Mouse (Mus musculus) skeletal muscle tissue, adult 2 months (tissue): ENCODE data around the gene Tmem132d.

Experiments
- DNase-seq: peaks from one replicate; pipeline ENCODE4 v3.0.0-alpha.2; 2012; ENCODE audit warnings: low read depth, low spot score

Gene Tmem132d

DNA sequence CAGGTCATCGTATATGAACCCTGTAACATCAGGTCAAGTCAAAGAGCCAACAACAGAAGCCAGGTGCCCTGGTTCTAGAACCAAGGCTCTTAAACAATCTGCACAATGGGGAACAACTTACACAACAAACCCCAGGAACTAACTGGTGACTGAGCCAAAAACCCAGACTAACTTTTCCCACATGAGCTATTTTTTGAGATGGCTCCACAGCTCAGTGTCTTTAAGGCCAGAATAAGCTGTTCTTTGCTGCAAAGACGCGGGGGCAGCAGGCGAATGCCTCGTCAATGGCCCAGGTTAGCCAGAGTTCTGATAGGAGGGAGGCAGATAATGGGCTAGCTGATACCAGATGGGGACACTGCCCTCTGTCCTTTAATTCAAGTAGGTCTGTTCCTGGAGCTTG is 221.8 kb downstream of the Tmem132d start:
- DNase-seq: no peak

DNA sequence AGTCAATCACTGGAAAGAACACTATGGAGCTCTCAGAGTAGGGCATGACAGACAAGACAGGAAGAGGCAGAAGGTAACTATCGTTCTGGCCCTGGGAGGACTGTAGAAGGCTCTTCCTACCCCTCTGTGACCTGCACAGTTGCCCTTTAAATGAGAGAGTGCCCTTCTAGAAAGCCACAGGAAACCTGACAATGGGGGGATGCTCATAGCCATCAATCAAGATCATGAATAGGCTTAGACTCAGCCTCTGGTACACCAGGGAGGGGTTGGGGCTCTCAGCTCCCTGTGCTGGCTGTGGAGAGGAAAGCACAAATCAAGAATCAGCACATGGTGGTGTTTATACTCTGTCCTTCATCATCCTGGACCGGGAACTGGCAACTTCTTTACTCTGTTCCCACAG is 227.2 kb downstream of the Tmem132d start:
- DNase-seq: no peak

DNA sequence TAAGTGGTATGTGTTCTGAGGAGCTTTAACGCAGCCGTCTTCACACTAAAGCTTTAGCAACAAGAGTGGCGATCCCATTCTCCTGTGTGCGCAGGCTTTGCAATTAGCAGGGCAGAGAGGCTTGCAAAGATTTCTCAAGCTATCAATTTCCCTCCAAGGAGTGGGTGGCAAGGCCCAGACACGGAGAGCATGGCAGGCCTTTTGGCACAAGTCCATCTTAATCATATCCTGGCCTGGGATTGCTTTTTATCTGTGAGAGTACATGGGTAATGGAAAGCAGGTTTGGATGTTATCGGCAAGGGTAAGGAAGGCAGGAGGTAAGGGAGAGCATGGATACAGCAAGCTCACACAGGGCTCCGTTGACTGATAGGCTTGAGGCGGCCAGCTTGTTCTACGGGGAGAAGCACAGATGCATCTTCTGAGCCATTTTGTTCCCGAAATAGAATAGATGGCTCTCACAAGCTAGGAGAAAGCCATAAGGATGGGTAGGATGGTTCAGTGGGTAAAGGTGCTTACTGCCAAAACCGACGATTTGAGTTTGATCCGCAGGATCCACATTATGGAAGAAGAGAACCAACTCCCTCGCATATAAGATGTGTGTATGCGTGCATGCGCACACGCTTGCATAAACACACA is 228.1 kb downstream of the Tmem132d start:
- no peak for DNase-seq

DNA sequence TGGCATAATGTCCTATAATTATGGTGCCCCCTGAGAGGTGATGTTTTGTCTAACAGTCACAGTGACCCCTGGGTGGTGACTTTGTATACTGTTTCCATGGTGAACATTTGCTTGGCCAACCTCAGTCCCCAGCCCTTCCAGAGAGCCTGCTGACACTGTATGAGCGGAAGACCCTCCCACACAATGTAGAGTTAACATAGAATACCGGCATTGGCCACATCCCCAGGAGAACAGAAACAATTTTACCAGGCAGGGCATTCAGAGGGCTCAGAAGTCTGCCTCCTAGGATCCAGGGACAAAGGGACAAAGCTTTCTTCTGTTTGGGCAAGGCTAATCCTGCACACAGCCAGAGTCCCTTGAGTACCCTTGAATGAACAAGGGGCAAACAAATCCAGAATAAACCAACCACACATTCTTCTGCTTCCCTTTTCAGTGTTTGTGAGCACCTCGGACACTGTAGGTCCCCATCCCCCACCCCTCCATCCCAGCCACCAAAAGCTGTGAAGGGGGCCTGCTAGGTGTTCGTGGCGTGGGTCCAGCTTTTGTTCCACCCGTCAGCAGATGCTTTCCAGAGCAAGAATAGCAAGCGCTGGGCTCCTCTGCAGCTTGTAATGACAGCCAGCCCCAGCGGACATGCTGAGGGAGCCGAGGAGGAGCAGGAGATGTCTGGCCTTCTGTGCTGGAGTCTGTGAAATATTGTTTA is 228.8 kb downstream of the Tmem132d start:
- DNase-seq: no peak

DNA sequence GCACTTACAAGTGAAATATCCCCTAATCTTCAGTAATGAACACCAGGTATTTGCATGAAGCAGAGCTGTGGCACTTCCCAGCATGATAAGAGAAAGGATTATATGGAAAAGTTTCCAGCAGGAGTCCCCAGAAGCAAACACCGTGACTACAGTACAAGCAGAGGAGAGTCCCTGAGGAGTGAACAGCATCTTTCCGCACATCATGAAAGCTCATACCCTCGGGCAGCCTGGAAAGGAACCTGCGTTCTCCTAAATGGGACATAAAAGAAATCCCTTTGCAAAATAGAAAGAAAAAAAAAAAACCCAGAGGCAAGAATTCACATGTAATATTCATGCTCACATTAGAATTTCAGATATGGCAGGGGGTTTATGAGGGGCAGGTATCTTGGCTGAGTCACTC is 238.8 kb downstream of the Tmem132d start:
- no peak for DNase-seq

DNA sequence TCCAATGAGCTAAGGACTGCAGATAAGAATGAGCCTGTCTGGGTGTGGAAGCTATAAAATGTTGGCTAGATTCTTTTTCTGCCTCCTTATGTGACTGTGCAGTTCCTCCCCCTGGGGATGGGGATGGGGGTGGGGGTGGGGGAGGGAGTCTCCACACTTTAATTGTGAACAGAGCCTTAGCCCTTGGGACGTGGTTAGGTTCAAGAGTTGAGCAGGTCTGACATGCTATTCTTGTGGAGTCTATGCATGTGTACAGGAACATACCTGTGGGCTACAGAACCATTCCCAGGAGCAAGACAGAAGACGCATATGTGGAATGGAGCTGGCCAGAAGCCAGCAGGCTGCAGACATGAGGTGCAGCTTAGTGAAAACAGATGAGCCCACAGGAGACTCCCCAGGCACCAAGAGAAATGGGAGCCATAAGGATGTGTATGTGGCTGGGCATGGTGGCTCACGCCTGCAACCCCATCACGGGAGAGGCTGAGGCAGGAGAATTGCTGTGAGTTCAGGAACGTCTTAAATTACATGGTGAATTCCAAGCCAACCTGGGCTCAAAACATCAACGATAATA is 240.3 kb downstream of the Tmem132d start:
- no peak for DNase-seq

DNA sequence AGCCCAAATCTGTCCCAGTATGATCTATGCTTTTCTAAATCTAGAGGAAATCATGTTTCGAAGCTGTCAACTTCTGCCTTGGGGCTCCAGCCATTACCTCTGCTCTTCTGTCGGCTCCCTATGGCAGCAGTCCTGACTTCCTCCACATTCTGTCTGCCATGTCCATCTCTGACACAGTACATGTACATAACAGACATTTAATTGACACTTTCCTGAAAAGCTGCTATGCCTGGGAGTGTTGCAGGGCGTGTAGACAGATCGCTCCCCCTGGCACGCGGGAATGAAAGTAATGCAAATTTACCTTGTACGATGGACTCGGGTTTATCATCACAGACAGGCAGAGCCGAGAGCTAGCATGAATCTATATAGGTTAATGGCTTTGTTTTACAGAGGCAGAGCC is 241.2 kb downstream of the Tmem132d start:
- DNase-seq: no peak

DNA sequence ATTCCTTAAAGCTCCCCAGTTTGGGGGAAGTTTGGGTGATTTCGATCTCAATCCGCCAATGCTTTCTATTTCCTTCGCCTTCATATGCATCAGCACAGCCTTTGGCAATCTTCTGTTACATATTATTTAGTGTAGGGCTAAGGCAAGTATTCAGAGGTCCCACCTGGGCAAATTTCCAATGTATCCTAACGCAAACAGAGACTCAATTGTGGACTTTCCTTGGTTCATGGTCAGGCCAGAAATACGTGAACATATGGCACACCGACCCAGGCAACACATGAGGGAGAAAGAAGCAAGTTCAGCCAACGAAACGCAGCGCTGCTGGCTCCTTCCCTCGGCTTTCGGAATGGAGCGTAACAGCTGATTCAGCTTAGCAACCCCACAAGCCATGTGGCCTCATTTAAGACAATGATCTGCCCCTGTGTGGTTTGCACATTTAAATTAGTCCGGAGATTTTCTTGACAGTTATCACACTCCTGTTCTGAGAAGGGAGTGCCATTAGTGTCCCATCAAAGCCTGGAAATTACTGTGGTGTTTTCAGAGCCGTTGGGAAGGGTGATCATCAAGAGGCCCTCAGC is 242.5 kb downstream of the Tmem132d start:
- DNase-seq: no peak

DNA sequence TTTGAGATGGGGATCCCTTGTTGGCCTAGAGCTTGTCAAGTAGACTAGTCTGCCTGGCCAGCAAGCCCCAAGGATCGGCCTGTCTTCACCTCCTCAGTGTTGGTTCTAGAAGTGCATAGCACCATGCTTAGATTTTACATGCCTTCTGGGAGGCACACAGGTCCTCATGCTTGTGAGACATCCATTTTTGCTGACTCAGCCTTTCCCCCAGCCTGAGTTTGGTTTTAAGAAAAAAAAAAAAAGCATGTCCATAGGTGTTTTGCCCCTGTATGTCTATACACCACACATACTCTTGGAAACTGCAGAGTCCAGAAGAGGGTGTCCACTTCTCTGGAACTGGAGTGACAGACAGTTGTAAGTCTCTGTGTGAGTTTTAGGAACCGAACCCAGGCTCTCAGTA is 256.6 kb downstream of the Tmem132d start:
- DNase-seq: no peak

DNA sequence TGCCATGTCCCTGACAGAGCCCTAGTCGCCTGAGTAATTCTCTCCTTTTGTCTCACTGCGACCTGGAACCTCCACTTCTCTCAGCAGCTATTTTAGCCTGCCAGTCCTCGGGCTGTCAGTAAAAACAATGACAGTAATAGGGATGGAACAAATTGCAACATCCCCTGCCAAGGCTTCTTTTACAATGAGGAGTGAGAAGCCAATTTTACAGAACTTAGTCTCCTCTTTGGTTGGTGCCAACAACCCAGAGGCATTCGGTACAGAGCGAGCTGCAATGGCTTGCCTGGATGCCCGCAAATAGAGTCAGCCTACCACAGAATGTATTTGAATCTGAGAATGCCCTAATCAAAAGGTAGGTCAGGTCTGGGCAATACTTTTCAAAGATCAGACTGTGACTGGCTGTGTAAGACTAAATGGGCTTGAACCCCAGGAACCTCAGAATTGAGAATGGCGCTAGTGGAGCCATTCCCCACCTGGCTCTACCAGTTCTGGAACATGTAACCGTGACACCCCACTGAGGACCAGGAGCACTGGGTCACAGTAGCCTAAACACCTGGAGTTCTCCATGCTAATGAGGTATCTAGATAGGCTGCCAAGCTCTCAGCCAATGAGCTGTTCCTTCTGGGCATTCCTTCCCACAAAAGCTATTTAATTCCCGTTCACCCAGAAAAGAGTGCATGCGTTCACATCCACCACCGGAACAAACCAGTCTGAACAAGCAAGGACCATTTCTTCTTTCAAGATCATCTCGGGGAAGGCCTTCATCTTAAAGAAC is 273.8 kb downstream of the Tmem132d start:
- DNase-seq: no peak

DNA sequence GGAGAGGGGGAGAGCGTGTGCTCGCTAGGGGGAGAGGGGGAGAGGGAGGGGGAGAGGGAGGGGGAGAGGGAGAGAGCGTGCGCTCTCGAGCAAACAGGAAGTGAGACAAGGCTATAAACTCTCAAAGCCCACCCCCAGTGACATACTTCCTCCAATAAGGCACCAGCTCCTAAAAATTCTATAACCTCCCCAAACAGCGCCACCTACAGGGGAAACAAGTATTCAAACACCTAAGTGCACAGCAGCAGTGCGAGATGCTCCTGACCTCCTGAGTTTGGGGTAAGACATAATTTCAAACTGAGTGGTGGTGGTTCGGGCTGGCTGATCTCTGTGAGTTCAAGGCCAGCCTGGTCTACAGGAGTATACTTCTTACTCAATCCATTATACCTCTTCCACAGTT is 281.4 kb downstream of the Tmem132d start:
- DNase-seq: no peak

DNA sequence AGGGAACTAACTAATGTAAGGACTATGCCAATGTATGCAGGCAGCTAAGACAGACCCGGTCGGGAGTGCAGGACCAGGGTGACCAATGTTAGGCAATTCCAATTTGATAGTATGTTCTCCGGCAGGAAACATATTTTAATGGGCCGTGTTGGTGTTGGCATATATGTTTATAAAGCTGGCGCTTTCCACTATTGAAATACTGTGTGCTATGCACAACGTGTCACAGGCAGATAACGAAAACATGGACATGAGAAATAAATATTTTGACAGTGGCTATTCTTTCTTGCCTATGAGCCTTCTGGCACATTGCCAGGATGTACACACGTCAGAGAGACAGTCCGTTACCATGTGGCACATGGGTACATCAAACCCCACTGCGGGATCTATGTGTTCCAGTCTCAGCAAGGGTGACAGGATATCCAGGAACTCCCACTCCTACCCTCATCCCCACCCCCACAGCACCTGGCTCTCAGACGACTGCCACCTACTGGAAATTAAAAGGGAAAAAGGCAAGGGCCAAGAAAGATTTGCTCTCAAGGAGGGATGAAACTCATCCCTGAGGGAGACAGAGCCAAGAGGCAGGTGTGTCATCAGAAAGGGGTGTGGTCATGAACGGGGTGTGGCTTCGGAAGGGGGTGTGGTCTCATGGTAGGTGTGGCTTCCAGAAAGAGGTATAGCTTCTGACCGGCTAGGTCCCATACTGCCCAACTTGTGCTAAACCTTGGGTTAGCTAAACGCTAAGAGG is 285.8 kb downstream of the Tmem132d start:
- no peak for DNase-seq

DNA sequence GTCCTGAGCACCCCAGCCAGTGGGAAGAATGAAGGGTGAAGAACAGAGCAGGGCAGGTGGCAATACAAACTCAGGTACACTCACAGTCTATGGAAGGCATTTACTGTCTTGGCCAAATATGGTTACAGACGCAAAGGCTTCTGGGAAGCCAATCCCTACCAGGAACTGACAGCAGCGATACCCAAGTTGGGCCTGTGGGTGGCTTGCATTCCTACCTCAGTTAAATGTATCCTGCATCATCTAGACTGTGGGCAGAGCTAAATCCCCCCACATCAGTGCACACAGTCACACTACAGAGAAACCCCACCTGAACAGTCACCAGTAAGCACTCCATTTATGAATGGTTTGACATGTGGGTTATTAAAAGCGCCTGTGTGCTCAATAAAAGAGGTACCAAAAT is 288.1 kb downstream of the Tmem132d start:
- no peak for DNase-seq

DNA sequence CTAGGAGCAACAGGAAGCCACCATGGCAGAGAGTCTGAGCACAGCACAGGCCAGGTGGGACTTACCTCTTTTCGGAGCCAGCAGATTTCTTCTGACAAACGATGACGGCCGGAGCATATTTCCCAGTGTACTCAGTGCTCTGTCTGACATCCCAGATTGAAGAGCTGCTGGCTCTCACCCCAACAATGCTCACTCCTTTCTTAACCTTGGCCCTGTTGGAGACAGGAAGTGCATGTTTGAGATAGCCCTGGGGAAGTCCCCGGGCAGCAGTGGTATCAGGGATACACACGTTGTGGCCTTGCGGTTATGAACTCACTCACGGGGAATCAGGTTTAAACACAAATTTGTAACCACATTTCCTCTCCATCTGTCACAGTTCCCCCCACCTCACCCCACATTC is 296.1 kb downstream of the Tmem132d start:
- DNase-seq: no peak

DNA sequence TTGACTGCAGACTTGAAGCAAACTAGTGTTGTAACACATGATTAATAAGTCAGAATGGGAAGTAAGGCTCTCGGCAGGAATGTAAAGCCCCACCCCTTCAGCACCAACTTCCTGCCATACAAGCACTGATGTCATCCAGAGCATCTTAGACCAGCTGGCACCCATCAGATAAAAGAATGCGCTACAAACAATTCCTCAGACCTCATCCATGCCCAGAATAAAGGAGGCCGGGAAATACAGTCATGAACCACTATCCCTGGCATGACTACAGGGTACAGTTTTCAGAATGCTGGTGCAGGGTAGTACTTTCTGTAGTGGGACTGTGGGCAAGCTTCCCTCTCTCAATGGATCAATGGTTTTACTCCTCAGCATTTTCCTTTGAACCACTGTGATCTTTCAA is 310.2 kb downstream of the Tmem132d start:
- DNase-seq: no peak

DNA sequence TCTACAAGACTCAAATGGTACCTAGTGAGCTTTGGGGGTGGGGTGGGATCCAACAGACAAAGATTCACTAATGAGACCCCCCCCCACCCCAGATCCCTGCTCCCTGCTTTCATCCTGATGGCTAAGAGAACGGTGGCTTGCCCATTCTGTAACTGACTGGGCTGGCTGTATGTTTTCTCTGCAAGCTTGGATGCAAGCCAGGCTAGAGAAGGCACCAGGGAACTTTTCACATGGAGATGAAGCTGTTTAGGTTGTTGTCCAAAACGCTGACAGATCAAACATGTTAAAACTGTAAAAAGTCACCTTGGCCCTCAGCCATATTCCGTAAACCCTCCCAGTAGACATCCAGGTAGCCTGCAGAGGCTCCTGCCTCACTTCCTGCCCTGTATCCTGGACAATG is 313.7 kb downstream of the Tmem132d start:
- DNase-seq: no peak

DNA sequence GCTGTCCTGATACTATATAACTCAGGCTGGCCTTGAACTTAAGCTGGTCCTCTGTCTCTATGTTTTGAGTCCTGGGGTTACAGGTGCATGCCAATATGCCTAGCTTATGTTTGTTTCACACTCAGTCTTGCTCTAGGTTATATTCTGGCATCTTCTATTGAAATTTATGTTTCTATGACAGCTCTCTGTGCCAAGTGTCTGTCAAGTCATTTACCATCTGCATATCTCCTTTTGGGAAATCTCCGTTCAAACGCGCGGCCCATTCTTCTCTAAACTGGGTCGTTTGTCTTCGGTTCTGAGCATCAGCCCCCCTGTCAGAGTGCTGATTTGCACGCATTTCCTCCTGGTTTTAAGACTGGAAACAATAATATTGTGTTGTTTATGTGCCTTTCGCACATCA is 319.8 kb downstream of the Tmem132d start:
- no peak for DNase-seq

DNA sequence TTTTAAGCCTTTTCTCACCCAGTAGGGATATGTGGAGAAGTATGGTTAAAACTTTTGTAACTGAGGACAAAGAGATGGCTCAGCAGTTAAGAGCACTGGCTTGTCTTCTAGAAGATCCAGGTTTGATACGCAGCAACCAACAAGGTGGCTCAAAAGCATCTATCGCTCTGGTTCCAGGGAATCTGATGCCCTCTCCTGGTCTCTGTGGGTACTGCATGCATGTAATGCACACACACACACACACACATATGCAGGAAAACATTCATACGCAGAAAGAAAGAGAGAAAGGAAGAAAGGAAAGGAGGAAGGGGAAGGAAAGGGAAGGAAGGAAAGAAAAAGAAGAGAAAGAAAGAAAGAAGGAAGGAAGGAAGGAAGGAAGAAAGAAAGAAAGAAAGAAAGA is 320.4 kb downstream of the Tmem132d start:
- DNase-seq: no peak

DNA sequence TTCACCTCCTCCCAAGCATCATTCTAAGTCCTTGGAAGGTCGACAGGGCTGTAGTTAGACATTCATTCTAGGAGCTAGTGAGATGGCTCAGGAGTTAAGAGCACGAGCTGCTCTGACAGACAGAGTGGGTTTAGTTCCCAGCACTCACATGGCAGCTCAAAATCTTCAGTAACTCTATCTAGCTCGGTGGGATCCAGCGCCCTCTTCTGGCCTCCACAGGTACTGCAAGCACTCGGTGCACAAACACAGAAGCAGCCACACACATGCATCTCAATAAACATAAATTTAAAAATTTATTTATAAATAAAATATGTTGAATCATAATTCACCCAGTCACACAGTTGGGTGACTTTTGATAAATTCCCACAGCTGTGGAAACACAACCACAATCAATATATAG is 321.2 kb downstream of the Tmem132d start:
- DNase-seq: no peak

DNA sequence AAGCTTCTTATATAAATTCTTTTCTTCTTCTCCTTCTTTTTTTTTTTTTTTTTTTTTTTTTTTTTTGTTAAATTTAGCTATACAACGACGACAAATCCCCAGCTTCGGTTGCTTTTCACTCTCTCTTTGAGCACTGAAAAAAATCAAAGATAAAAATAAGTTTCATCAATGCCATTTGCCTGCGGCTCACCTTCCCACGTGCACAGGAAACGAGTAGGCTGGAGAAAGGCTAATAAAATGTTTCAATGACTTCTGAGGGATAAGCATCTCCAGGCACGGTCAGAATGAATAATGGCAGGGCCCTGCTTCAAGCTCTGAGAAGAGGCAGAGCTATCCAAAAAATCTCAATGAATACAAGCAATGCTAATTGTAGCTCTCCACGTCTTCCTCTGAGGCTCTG is 330.3 kb downstream of the Tmem132d start:
- DNase-seq: no peak

DNA sequence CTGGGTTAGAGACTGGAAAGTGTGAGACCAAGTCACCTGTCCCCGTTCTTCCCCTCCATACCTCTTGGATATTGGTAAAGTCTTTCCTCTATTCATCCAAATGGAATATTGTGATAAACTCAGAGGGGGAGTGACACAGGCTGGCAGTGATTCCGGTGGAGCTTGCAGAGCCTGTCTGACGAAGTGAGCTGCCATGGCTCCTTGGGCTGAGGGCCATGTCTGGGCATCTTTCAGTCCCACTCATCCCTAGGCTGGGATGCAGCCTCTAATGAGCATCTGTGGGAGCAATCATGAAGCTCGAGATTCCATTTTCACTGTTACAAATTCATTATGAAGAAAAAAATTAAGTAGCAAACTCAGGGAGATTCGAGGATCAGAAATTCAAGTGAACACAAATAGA is 332.5 kb downstream of the Tmem132d start:
- DNase-seq: no peak

DNA sequence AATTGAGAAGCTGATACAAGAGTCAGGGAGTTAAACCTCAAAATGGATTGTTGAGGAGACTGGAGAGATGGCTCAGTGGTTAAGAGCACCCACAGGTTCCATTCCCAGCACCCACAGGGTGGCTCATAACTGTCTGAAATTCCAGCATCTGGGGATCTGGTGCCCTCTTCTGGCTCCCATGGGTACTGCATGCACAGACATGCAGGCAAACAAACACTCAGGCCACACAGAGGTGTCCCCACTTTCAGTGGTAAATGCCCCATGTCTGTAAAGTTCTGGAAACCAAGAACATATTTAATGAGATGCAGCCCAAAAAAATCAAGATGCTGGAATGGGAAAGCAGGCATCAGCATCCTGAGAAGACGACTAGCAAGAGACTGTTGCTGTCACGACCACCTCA is 333.4 kb downstream of the Tmem132d start:
- DNase-seq: no peak
